Mouse (Mus musculus) frontal cortex, postnatal 10 days (tissue): ENCODE data around the gene Fbxl2.

ENCODE experiments used
- DNase-seq, 2 experiments: peaks; one replicate each; pipeline ENCODE4 v3.0.0; 2022; ENCODE audit warnings: low spot score in 2 of 2, mixed read lengths in 1 of 2

Gene Fbxl2

GRCm38 (mm10) chr9:113924883-113925282 lies 121.1 kb downstream of the Fbxl2 start:
- no peak for DNase-seq

GRCm38 (mm10) chr9:113922677-113923076 lies 123.3 kb downstream of the Fbxl2 start:
- DNase-seq = no peak

- no peak for DNase-seq
Measured at GRCm38 (mm10) chr9:113915789-113916188, 130.2 kb downstream of the Fbxl2 start.
